Mouse (Mus musculus) small intestine, adult 2 months (tissue): ENCODE results near the gene Cacna2d1.

Experiments
- CTCF ChIP-seq: fragments of 200-500 bp; IDR thresholded peaks from 2 replicates; pipeline ENCODE4 v1.5.1; 2012; ENCODE audit warnings: low read depth, mild to moderate bottlenecking, control low read depth, inconsistent platforms, low read length, moderate library complexity, mixed read lengths; ENCODE audit not compliant: insufficient replicate concordance, insufficient read length; ENCODE audit errors: extremely low read depth
- POLR2A ChIP-seq: fragments of 200-500 bp; IDR thresholded peaks from 2 replicates; pipeline ENCODE4 v1.6.1; 2012; ENCODE audit warnings: low read depth, mild to moderate bottlenecking, control low read depth, inconsistent platforms, low read length, moderate library complexity

GRCm38 (mm10) chr5:15933017-15933416 lies 1.5 kb upstream of the Cacna2d1 start:
- no peak for TF ChIP-seq POLR2A
- no peak for TF ChIP-seq CTCF
